Mouse (Mus musculus) CH12.LX (cell line): ENCODE measurements around the gene Qars. TPM values are rescaled to one million over a fixed set of nuclear protein-coding genes. Genes with fewer than 3 reads are reported as not detected.

Experiments
- DNase-seq: peaks from one replicate; pipeline ENCODE4 v3.0.0-alpha.2; 2013; ENCODE audit errors: extremely low read depth
- H3K27ac ChIP-seq: 2 replicates; pipeline ENCODE4 v1.5.1; 2012; ENCODE audit warnings: low read depth, mild to moderate bottlenecking, control low read depth, moderate library complexity; ENCODE audit not compliant: insufficient read depth
- H3K27me3 ChIP-seq: replicated peaks from 2 replicates; pipeline ENCODE3; 2012; ENCODE audit warnings: inconsistent platforms
- H3K36me3 ChIP-seq, 2 experiments: replicated peaks in 1 of 2; 2 replicates each; pipeline versions ENCODE3 to v1.6.1; 2012; ENCODE audit warnings: inconsistent platforms in 1 of 2, low read length in 1 of 2, mild to moderate bottlenecking in 1 of 2, mixed read lengths in 1 of 2, moderate library complexity in 1 of 2; ENCODE audit not compliant: control insufficient read depth in 1 of 2, insufficient read depth in 1 of 2
- H3K4me1 ChIP-seq, 2 experiments: 2 replicates each; pipeline ENCODE4 v1.6.1; 2012; ENCODE audit warnings: inconsistent platforms in 1 of 2, moderate library complexity in 1 of 2; ENCODE audit not compliant: insufficient read depth in 2 of 2, control insufficient read depth in 1 of 2
- H3K4me2 ChIP-seq: 2 replicates; pipeline ENCODE4 v1.6.1; 2012; ENCODE audit warnings: low read depth, mild to moderate bottlenecking, control low read depth; ENCODE audit not compliant: poor library complexity, insufficient read depth, severe bottlenecking
- H3K4me3 ChIP-seq, 3 experiments: fragments of 150-350 bp in 1 of 3; sonication (generic) in 1 of 3; replicated peaks in 1 of 3; 2 replicates each; pipeline versions ENCODE3 to v1.5.1; 2011 to 2012; ENCODE audit warnings: low read depth in 2 of 3, low read length in 2 of 3, mild to moderate bottlenecking in 2 of 3, moderate library complexity in 2 of 3, control low read depth in 1 of 3, improper control_type of control experiment in 1 of 3, inconsistent platforms in 1 of 3, mixed read lengths in 1 of 3; ENCODE audit not compliant: poor library complexity in 1 of 3
- H3K79me2 ChIP-seq: replicated peaks from 2 replicates; pipeline ENCODE4 v1.6.1; 2012; ENCODE audit warnings: mild to moderate bottlenecking, moderate library complexity; ENCODE audit not compliant: control insufficient read depth, poor library complexity, insufficient read depth, severe bottlenecking; ENCODE audit errors: extremely low read depth
- H3K9ac ChIP-seq: 2 replicates; pipeline ENCODE4 v1.6.1; 2012; ENCODE audit warnings: low read depth, mild to moderate bottlenecking, control low read depth, moderate library complexity; ENCODE audit not compliant: insufficient read depth
- H3K9me3 ChIP-seq: replicated peaks from 2 replicates; pipeline ENCODE3; 2012; ENCODE audit warnings: low read length, inconsistent platforms, mixed read lengths
- BHLHE40 ChIP-seq: IDR thresholded peaks from 2 replicates; pipeline ENCODE4 v1.6.1; 2011; ENCODE audit warnings: mild to moderate bottlenecking, low read depth, low read length, improper control_type of control experiment
- CHD1 ChIP-seq: IDR thresholded peaks from 2 replicates; pipeline ENCODE4 v1.6.1; 2012; ENCODE audit warnings: low read depth, low read length, improper control_type of control experiment, inconsistent platforms
- CHD2 ChIP-seq: IDR thresholded peaks from 2 replicates; pipeline ENCODE4 v1.6.1; 2011; ENCODE audit warnings: low read length, improper control_type of control experiment
- CTCF ChIP-seq, 2 experiments: IDR thresholded peaks in 1 of 2; conservative IDR thresholded peaks in 1 of 2; 2 replicates each; pipeline ENCODE4 v1.5.1; 2011 to 2012; ENCODE audit warnings: low read depth in 2 of 2, low read length in 2 of 2, improper control_type of control experiment in 1 of 2, inconsistent platforms in 1 of 2, mild to moderate bottlenecking in 1 of 2, moderate library complexity in 1 of 2
- E2F4 ChIP-seq: IDR thresholded peaks from 2 replicates; pipeline ENCODE4 v1.6.1; 2011; ENCODE audit warnings: low read depth, low read length, improper control_type of control experiment; ENCODE audit not compliant: insufficient replicate concordance
- ELF1 ChIP-seq: IDR thresholded peaks from 2 replicates; pipeline ENCODE4 v1.6.1; 2014; ENCODE audit warnings: low read depth, mild to moderate bottlenecking, inconsistent platforms, low read length, improper control_type of control experiment
- EP300 ChIP-seq: IDR thresholded peaks from 2 replicates; pipeline ENCODE4 v1.6.1; 2011; ENCODE audit warnings: low read length, improper control_type of control experiment
- ETS1 ChIP-seq: conservative IDR thresholded peaks from 2 replicates; pipeline ENCODE4 v1.6.1; 2012; ENCODE audit warnings: low read depth, mild to moderate bottlenecking, inconsistent platforms, low read length, improper control_type of control experiment, moderate library complexity
- GABPA ChIP-seq: IDR thresholded peaks from 2 replicates; pipeline ENCODE4 v1.6.1; 2012; ENCODE audit warnings: low read depth, low read length, improper control_type of control experiment, inconsistent platforms; ENCODE audit not compliant: insufficient replicate concordance
- HCFC1 ChIP-seq: IDR thresholded peaks from 2 replicates; pipeline ENCODE4 v1.6.1; 2012; ENCODE audit warnings: low read depth, mild to moderate bottlenecking, inconsistent platforms, low read length, improper control_type of control experiment
- IRF4 ChIP-seq: IDR thresholded peaks from 2 replicates; pipeline ENCODE4 v1.6.1; 2014; ENCODE audit warnings: low read depth, mild to moderate bottlenecking, inconsistent platforms, low read length, improper control_type of control experiment
- JUN ChIP-seq: IDR thresholded peaks from 2 replicates; pipeline ENCODE4 v1.6.1; 2011; ENCODE audit warnings: low read depth, mild to moderate bottlenecking, low read length, improper control_type of control experiment, moderate library complexity; ENCODE audit not compliant: insufficient read depth
- JUND ChIP-seq: conservative IDR thresholded peaks from 2 replicates; pipeline ENCODE4 v1.6.1; 2011; ENCODE audit warnings: low read depth, low read length, improper control_type of control experiment
- KAT2A ChIP-seq: IDR thresholded peaks from 2 replicates; pipeline ENCODE4 v1.6.1; 2012; ENCODE audit warnings: low read length, improper control_type of control experiment, inconsistent platforms; ENCODE audit not compliant: insufficient replicate concordance
- MAFK ChIP-seq: IDR thresholded peaks from 2 replicates; pipeline ENCODE4 v1.6.1; 2011; ENCODE audit warnings: low read length, improper control_type of control experiment; ENCODE audit not compliant: insufficient replicate concordance
- MAX ChIP-seq: IDR thresholded peaks from 2 replicates; pipeline ENCODE4 v1.6.1; 2011; ENCODE audit warnings: low read length, improper control_type of control experiment
- MAZ ChIP-seq: IDR thresholded peaks from 2 replicates; pipeline ENCODE4 v1.6.1; 2012; ENCODE audit warnings: low read depth, mild to moderate bottlenecking, inconsistent platforms, low read length, improper control_type of control experiment, moderate library complexity
- MEF2A ChIP-seq: IDR thresholded peaks from 2 replicates; pipeline ENCODE4 v1.6.1; 2014; ENCODE audit warnings: low read depth, mild to moderate bottlenecking, inconsistent platforms, low read length, improper control_type of control experiment, borderline replicate concordance
- MXI1 ChIP-seq: IDR thresholded peaks from 2 replicates; pipeline ENCODE4 v1.6.1; 2011; ENCODE audit warnings: mild to moderate bottlenecking, low read depth, low read length, improper control_type of control experiment
- MYC ChIP-seq: IDR thresholded peaks from 2 replicates; pipeline ENCODE4 v1.6.1; 2011; ENCODE audit warnings: low read depth, mild to moderate bottlenecking, improper control_type of control experiment, low read length
- NELFE ChIP-seq: IDR thresholded peaks from 2 replicates; pipeline ENCODE4 v1.6.1; 2011; ENCODE audit warnings: low read depth, low read length, improper control_type of control experiment
- NRF1 ChIP-seq: IDR thresholded peaks from 2 replicates; pipeline ENCODE4 v1.6.1; 2014; ENCODE audit warnings: low read depth, mild to moderate bottlenecking, inconsistent platforms, low read length, improper control_type of control experiment, moderate library complexity
- PAX5 ChIP-seq: IDR thresholded peaks from 2 replicates; pipeline ENCODE4 v1.6.1; 2012; ENCODE audit warnings: low read length, inconsistent platforms, mixed read lengths
- POLR2A ChIP-seq: IDR thresholded peaks from 2 replicates; pipeline ENCODE4 v1.6.1; 2011; ENCODE audit warnings: low read depth, mild to moderate bottlenecking, improper control_type of control experiment, low read length
- POLR2AphosphoS2 ChIP-seq: IDR thresholded peaks from 2 replicates; pipeline ENCODE4 v1.6.1; 2011; ENCODE audit warnings: low read depth, low read length, improper control_type of control experiment
- RAD21 ChIP-seq: IDR thresholded peaks from 2 replicates; pipeline ENCODE4 v1.6.1; 2011; ENCODE audit warnings: low read depth, mild to moderate bottlenecking, low read length, improper control_type of control experiment, moderate library complexity
- RCOR1 ChIP-seq: conservative IDR thresholded peaks from 2 replicates; pipeline ENCODE4 v1.6.1; 2012; ENCODE audit warnings: low read depth, mild to moderate bottlenecking, inconsistent platforms, low read length, improper control_type of control experiment
- SIN3A ChIP-seq: IDR thresholded peaks from 2 replicates; pipeline ENCODE4 v1.6.1; 2012; ENCODE audit warnings: low read length, improper control_type of control experiment, inconsistent platforms
- SMC3 ChIP-seq: IDR thresholded peaks from 2 replicates; pipeline ENCODE4 v1.6.1; 2011; ENCODE audit warnings: low read depth, low read length, improper control_type of control experiment
- TBP ChIP-seq: conservative IDR thresholded peaks from 2 replicates; pipeline ENCODE4 v1.6.1; 2011; ENCODE audit warnings: low read depth, low read length, improper control_type of control experiment
- TCF12 ChIP-seq: IDR thresholded peaks from 2 replicates; pipeline ENCODE4 v1.6.1; 2014; ENCODE audit warnings: low read depth, mild to moderate bottlenecking, inconsistent platforms, low read length, improper control_type of control experiment
- UBTF ChIP-seq: IDR thresholded peaks from 2 replicates; pipeline ENCODE4 v1.6.1; 2012; ENCODE audit warnings: low read depth, mild to moderate bottlenecking, inconsistent platforms, low read length, improper control_type of control experiment, moderate library complexity
- USF1 ChIP-seq: IDR thresholded peaks from 2 replicates; pipeline ENCODE4 v1.6.1; 2014; ENCODE audit warnings: low read depth, mild to moderate bottlenecking, inconsistent platforms, low read length, improper control_type of control experiment
- USF2 ChIP-seq: conservative IDR thresholded peaks from 2 replicates; pipeline ENCODE4 v1.6.1; 2011; ENCODE audit warnings: low read depth, low read length, improper control_type of control experiment
- ZC3H11A ChIP-seq: IDR thresholded peaks from 2 replicates; pipeline ENCODE4 v1.6.1; 2012; ENCODE audit warnings: low read depth, mild to moderate bottlenecking, inconsistent platforms, low read length, improper control_type of control experiment
- ZKSCAN1 ChIP-seq: IDR thresholded peaks from 2 replicates; pipeline ENCODE4 v1.6.1; 2012; ENCODE audit warnings: low read depth, inconsistent platforms, low read length, improper control_type of control experiment, borderline replicate concordance
- ZMIZ1 ChIP-seq: IDR thresholded peaks from 2 replicates; pipeline ENCODE4 v1.6.1; 2012; ENCODE audit warnings: low read depth, mild to moderate bottlenecking, inconsistent platforms, low read length, improper control_type of control experiment
- ZNF384 ChIP-seq: IDR thresholded peaks from 2 replicates; pipeline ENCODE4 v1.6.1; 2012; ENCODE audit warnings: low read depth, low read length, improper control_type of control experiment, inconsistent platforms
- dilution Hi-C: fragments of 300-500 bp; cut with MboI; formaldehyde crosslinking; loops from 2 replicates; pipeline ENCODE4 v1.14.3; 2020; ENCODE audit warnings: low sequenced_read_pairs; ENCODE audit not compliant: extremely low pct_unique_long_range_greater_than_20kb, extremely low pct_ligation_motif_present
- in situ Hi-C: fragments of 300-500 bp; cut with MboI; formaldehyde crosslinking; loops from 3 replicates; pipeline ENCODE4 v1.14.3; 2019; ENCODE audit warnings: low sequenced_read_pairs, low pct_ligation_motif_present, low pct_unique_long_range_greater_than_20kb, mixed read lengths
- polyA plus RNA-seq: library from polyadenylated mRNA; unstranded; fragments of >175 nt; gene quantifications from 2 replicates; pipeline ENCODE4 v1.2.1, GENCODE M21; 2012; ENCODE audit warnings: low read depth; ENCODE audit not compliant: insufficient read length
- total RNA-seq, 2 experiments: library from RNA; depleted of rRNA; stranded (reverse); fragments of 300-350 nt in 1 of 2; fragments of >200 nt in 1 of 2; gene quantifications; 2 replicates each; pipeline ENCODE4 v1.2.3; 2012 to 2014

The Qars gene
- total and polyA plus RNA-seq, 3 experiments: 229 to 322 (median 293) TPM

- in situ Hi-C loops (no loop called here), dilution Hi-C loops (no loop called here)
- peak; percentile 97 for DNase-seq
- H3K9ac ChIP-seq: peak within 1 kb of the TSS; percentile 99
- TF ChIP-seq CTCF (conservative IDR thresholded peaks at IDR 0.05 in 1 of 2, IDR thresholded peaks at IDR 0.05 in 1 of 2; ENCODE audit: low read depth in 2 of 2, low read length in 2 of 2) (no peak), NELFE (peak; percentile 87), CHD1 (no peak), BHLHE40 (peak; percentile 11; the same call in 1 of the 2 replicates), CHD2 (peak; percentile 82), E2F4 (0 out of 2 replicates have a peak, but pooled peaks have one; percentile 66), MAFK (no peak), JUND (no peak), HCFC1 (peak; percentile 90), MEF2A (peak; percentile 79), RAD21 (no peak), ZNF384 (no peak), EP300 (no peak), UBTF (no peak), JUN (no peak), RCOR1 (peak; percentile 72; the same call in 1 of the 2 replicates), KAT2A (peak; percentile 79; the same call in 1 of the 2 replicates), ETS1 (peak; percentile 27; the same call in 1 of the 2 replicates), TBP (0 out of 2 replicates have a peak, but pooled peaks have one; percentile 61), ZKSCAN1 (no peak), MYC (0 out of 2 replicates have a peak, but pooled peaks have one; percentile 22), POLR2A (peak; percentile 84), ELF1 (peak; percentile 86), USF1 (no peak), USF2 (no peak), PAX5 (no peak), IRF4 (peak; percentile 70; the same call in 1 of the 2 replicates), ZC3H11A (no peak), MXI1 (peak; percentile 77), SMC3 (no peak), MAZ (peak; percentile 97), TCF12 (peak; percentile 77), POLR2AphosphoS2 (no peak), GABPA (no peak; the same call in 1 of the 2 replicates), ZMIZ1 (peak; percentile 74), MAX (peak; percentile 60; the same call in 1 of the 2 replicates), SIN3A (peak; percentile 97), NRF1 (peak; percentile 45; the same call in 1 of the 2 replicates)
- H3K36me3 ChIP-seq: peaks cover 31 to 38% of the 10 kb centered on the region in 2 experiments
- peaks cover 3% of the 10 kb centered on the region for H3K27me3 ChIP-seq
- peaks cover 11 to 31% of the 10 kb centered on the region in 2 experiments for H3K4me1 ChIP-seq
- peak within 1 kb of the TSS; percentile 74 for H3K27ac ChIP-seq
- no peaks in the 10 kb centered on the region for H3K9me3 ChIP-seq
- peak within 1 kb of the TSS; percentile 79 for H3K4me2 ChIP-seq
- peaks cover 24% of the 10 kb centered on the region for H3K79me2 ChIP-seq
- H3K4me3 ChIP-seq: peak within 1 kb of the TSS; percentile 93 to 98 (median 94)
These were observed 16.8 kb upstream of the Qars start, which contains the start of gene Usp19 for GRCm38 (mm10) chr9:108490559-108491285. Gene Usp19, plus strand, starts transcription at chr9:108490602.
